12 mouse cellular contexts compared by ENCODE assay signal in genomic region chr7:80986458-80987187, GRCm38 (mm10). TPM values are rescaled to one million over a fixed set of nuclear protein-coding genes. Genes with fewer than 3 reads are reported as not detected.
A peak's percentile ranks its signal among the peaks of the same experiment; 100 is the strongest.
DNase-seq lines count a peak whose midpoint lies in the region; ATAC-seq lines count a peak whose summit lies in the region.
"Had no signal": no experiment of that assay in that cellular context is flagged by ENCODE, and none has a peak within 500 bp of the region (broad histone marks: within the 10 kb centered on the region; RNA-seq: fewer than 3 reads in every experiment).

No protein-coding gene starts in this region.

- no peaks in the 10 kb centered on the region for H3K9me3 ChIP-seq in heart, embryonic 13.5 days
- no peaks in the 10 kb centered on the region for H3K9me3 ChIP-seq in liver, embryonic 13.5 days (replicated peaks)
- no peaks in the 10 kb centered on the region for H3K9me3 ChIP-seq in hindbrain, embryonic 12.5 days (replicated peaks)
- H3K9me3 ChIP-seq: forebrain, embryonic 13.5 days; limb, embryonic 10.5 days; midbrain, embryonic 10.5 days had no signal

- no peak overlapping the region for H3K9ac ChIP-seq in heart, embryonic 13.5 days
- peak overlapping the region; percentile 14 for H3K9ac ChIP-seq in liver, embryonic 13.5 days
- no peak overlapping the region for H3K9ac ChIP-seq in hindbrain, embryonic 12.5 days
- H3K9ac ChIP-seq: forebrain, embryonic 13.5 days had no signal

- H3K36me3 ChIP-seq in heart, embryonic 13.5 days, result 0 out of 2 replicates have a peak, but pooled peaks cover 4% of the 10 kb centered on the region
- no peaks in the 10 kb centered on the region for H3K36me3 ChIP-seq in liver, embryonic 13.5 days
- no peaks in the 10 kb centered on the region for H3K36me3 ChIP-seq in hindbrain, embryonic 12.5 days
- H3K36me3 ChIP-seq: limb, embryonic 10.5 days; midbrain, embryonic 10.5 days had no signal

- peak overlapping the region; percentile 36; the same call in 1 of the 2 replicates for H3K4me2 ChIP-seq in heart, embryonic 13.5 days
- H3K4me2 ChIP-seq in liver, embryonic 13.5 days, result peak overlapping the region; percentile 33
- H3K4me2 ChIP-seq in hindbrain, embryonic 12.5 days (replicated peaks), result no peak overlapping the region
- H3K4me2 ChIP-seq: forebrain, embryonic 13.5 days had no signal

- H3K27me3 ChIP-seq in heart, embryonic 13.5 days (replicated peaks), result no peaks in the 10 kb centered on the region
- no peaks in the 10 kb centered on the region for H3K27me3 ChIP-seq in liver, embryonic 13.5 days
- no peaks in the 10 kb centered on the region for H3K27me3 ChIP-seq in hindbrain, embryonic 12.5 days
- H3K27me3 ChIP-seq: forebrain, embryonic 13.5 days had no signal

- no peak for ATAC-seq in heart, embryonic 13.5 days (ENCODE audit: extremely low read depth, insufficient number of reproducible peaks, low FRiP score, low TSS enrichment)
- ATAC-seq in liver, embryonic 13.5 days (ENCODE audit: low read depth), result peak; percentile 64
- no peak for ATAC-seq in hindbrain, embryonic 12.5 days (ENCODE audit: low FRiP score)
- ATAC-seq: forebrain, embryonic 13.5 days had no signal

- H3K4me1 ChIP-seq in heart, embryonic 13.5 days, result peaks cover 28% of the 10 kb centered on the region
- H3K4me1 ChIP-seq in liver, embryonic 13.5 days (replicated peaks), result peaks cover 56% of the 10 kb centered on the region
- H3K4me1 ChIP-seq in hindbrain, embryonic 12.5 days, result peaks cover under 1% of the 10 kb centered on the region; the same call in 1 of the 2 replicates

- 17% methylated on average over 6 of the region's 6 CpGs for WGBS in heart, embryonic 13.5 days
- 6% methylated on average over 6 of the region's 6 CpGs for WGBS in liver, embryonic 13.5 days (ENCODE audit: insufficient replicate concordance)
- WGBS in hindbrain, embryonic 12.5 days, result 72% methylated on average over 6 of the region's 6 CpGs

- peak overlapping the region; percentile 32 for H3K27ac ChIP-seq in heart, embryonic 13.5 days (replicated peaks)
- H3K27ac ChIP-seq in liver, embryonic 13.5 days, result peak overlapping the region; percentile 77
- H3K27ac ChIP-seq in hindbrain, embryonic 12.5 days, result no peak overlapping the region
- H3K27ac ChIP-seq: forebrain, embryonic 13.5 days; limb, embryonic 10.5 days; midbrain, embryonic 10.5 days had no signal

- H3K4me3 ChIP-seq in heart, embryonic 13.5 days, result no peak overlapping the region
- no peak overlapping the region for H3K4me3 ChIP-seq in liver, embryonic 13.5 days (replicated peaks)
- no peak overlapping the region for H3K4me3 ChIP-seq in hindbrain, embryonic 12.5 days
- H3K4me3 ChIP-seq: forebrain, embryonic 13.5 days; limb, embryonic 10.5 days; midbrain, embryonic 10.5 days had no signal

- DNase-seq in heart, adult 9 months (ENCODE audit: low spot score in 2 of 2), result no peak
- DNase-seq in thymus, postnatal 25 days, result peak; percentile 12
- DNase-seq in thymus, postnatal 36 days, result no peak
- no peak for DNase-seq in liver, embryonic 13.5 days
- no peak for DNase-seq in urinary bladder, adult 18-20 months (ENCODE audit: low spot score in 2 of 2)
- DNase-seq in adrenal gland, adult 8-10 months, result no peak
- DNase-seq: embryo, embryonic 11 days had no signal

RNA-seq across cellular contexts. Expression of gene Zfp592, which starts 6.9 kb away (rescaled TPM):
- 6.6 and 8.5 TPM in 2 replicates for polyA plus RNA-seq in heart, embryonic 13.5 days (2015; fragmentation: Nextera tagmentation; extraction: Ambion mirVana)
- polyA plus RNA-seq in liver, embryonic 13.5 days (2015; fragmentation: Nextera tagmentation; extraction: Ambion mirVana), result 6.1 and 6.8 TPM in 2 replicates
- polyA plus RNA-seq in hindbrain, embryonic 12.5 days (2016; fragmentation: Nextera tagmentation; extraction: Ambion mirVana), result 12.8 and 19.3 TPM in 2 replicates
- 10 to 100 TPM; 21.2 to 31.7 (median 26.4) TPM for total RNA-seq in adrenal gland, adult 8-10 months (2022)

RNA-seq across cellular contexts. Expression of gene Sec11a, which starts 39.0 kb away (rescaled TPM):
- polyA plus RNA-seq in heart, embryonic 13.5 days (2015; fragmentation: Nextera tagmentation; extraction: Ambion mirVana), result 132 and 155 TPM in 2 replicates
- polyA plus RNA-seq in liver, embryonic 13.5 days (2015; fragmentation: Nextera tagmentation; extraction: Ambion mirVana), result 120 and 121 TPM in 2 replicates
- 175 and 183 TPM in 2 replicates for polyA plus RNA-seq in hindbrain, embryonic 12.5 days (2016; fragmentation: Nextera tagmentation; extraction: Ambion mirVana)
- total RNA-seq in adrenal gland, adult 8-10 months (2022), result 100 to 1,000 TPM in 3 of 4 experiments, 10 to 100 TPM in 1; 90.9 to 110 (median 105) TPM
